Mouse (Mus musculus) olfactory bulb, adult 2 months (tissue): ENCODE data around the gene Hist1h2bc. TPM values are rescaled to one million over a fixed set of nuclear protein-coding genes. Genes with fewer than 3 reads are reported as not detected.
"Not testable (repeated sequence)": the region's sequence is repeated elsewhere in the genome, so short reads cannot be mapped to it uniquely, and the experiment has no call there.

Source experiments
- H3K27ac ChIP-seq: fragments of 200-500 bp; 2 replicates; pipeline ENCODE4 v1.5.1; 2012; ENCODE audit warnings: low read depth, low read length; ENCODE audit not compliant: insufficient read depth
- H3K4me1 ChIP-seq: fragments of 200-500 bp; 2 replicates; pipeline ENCODE4 v1.6.1; 2012; ENCODE audit warnings: low read length; ENCODE audit not compliant: control insufficient read depth, insufficient read depth
- H3K4me3 ChIP-seq: fragments of 200-500 bp; 2 replicates; pipeline ENCODE4 v1.5.1; 2012; ENCODE audit warnings: mild to moderate bottlenecking, low read depth, low read length, moderate library complexity; ENCODE audit not compliant: insufficient read depth
- CTCF ChIP-seq: fragments of 200-500 bp; IDR thresholded peaks from 2 replicates; pipeline ENCODE4 v1.5.1; 2012; ENCODE audit warnings: low read depth, mild to moderate bottlenecking, low read length, moderate library complexity; ENCODE audit not compliant: insufficient read depth
- POLR2A ChIP-seq: fragments of 200-500 bp; IDR thresholded peaks from 2 replicates; pipeline ENCODE4 v1.6.1; 2012; ENCODE audit warnings: mild to moderate bottlenecking, low read depth, low read length, moderate library complexity; ENCODE audit not compliant: insufficient read depth
- WGBS: fragments of 180-500 bp; shearing (Covaris S2); methylation state at CpG from one replicate; pipeline ENCODE4 v1.1.7; 2018; 5-methylcytosine and 5-hydroxymethylcytosine counted together
- polyA plus RNA-seq: library from polyadenylated mRNA; stranded (reverse); fragments of >200 nt; gene quantifications from 2 replicates; pipeline ENCODE4 v1.2.4, GENCODE M21; 2012; ENCODE audit warnings: low replicate concordance; ENCODE audit not compliant: missing spikeins, insufficient read depth, insufficient read length

Hist1h2bc gene
- polyA plus RNA-seq, 1 experiment: not detected

- Histone ChIP-seq H3K4me1 (peaks cover 5% of the 10 kb centered on the region; the same call in 1 of the 2 replicates), H3K4me3 (peak overlapping the region; percentile 73), H3K27ac (peak overlapping the region; percentile 47)
- WGBS: under 1% methylated on average over 30 of the region's 32 CpGs
- no peak for TF ChIP-seq POLR2A
- TF ChIP-seq CTCF: no peak
Observed at GRCm38 (mm10) chr13:23697491-23698299, 13.7 kb downstream of the Hist1h2bc start.

GRCm38 (mm10) chr13:23698300-23698693 lies 14.3 kb downstream of the Hist1h2bc start, which contains the start of gene Hist1h4c:
Gene Hist1h4c, minus strand, starts transcription at chr13:23698454.
- H3K4me3 ChIP-seq: peak within 1 kb of the TSS; percentile 73
- WGBS: under 1% methylated on average over 22 of the region's 22 CpGs
- peaks cover 5% of the 10 kb centered on the region; the same call in 1 of the 2 replicates for H3K4me1 ChIP-seq
- TF ChIP-seq POLR2A (peak; percentile 99), CTCF (no peak)
- H3K27ac ChIP-seq: peak within 1 kb of the TSS; percentile 47

- no peak overlapping the region for H3K27ac ChIP-seq
- no peak overlapping the region for H3K4me3 ChIP-seq
- 52% methylated on average over 6 of the region's 6 CpGs for WGBS
- TF ChIP-seq CTCF (no peak), POLR2A (no peak)
- H3K4me1 ChIP-seq: peaks cover 5% of the 10 kb centered on the region; the same call in 1 of the 2 replicates
Observed at GRCm38 (mm10) chr13:23698996-23699395, 15.0 kb downstream of the Hist1h2bc start.

- Histone ChIP-seq H3K4me3 (no peak overlapping the region), H3K27ac (no peak overlapping the region), H3K4me1 (peaks cover 5% of the 10 kb centered on the region; the same call in 1 of the 2 replicates)
- no peak for TF ChIP-seq CTCF
- no peak for TF ChIP-seq POLR2A
- WGBS: 59% methylated on average over 3 of the region's 3 CpGs
Observed at GRCm38 (mm10) chr13:23699767-23700166, 15.8 kb downstream of the Hist1h2bc start.

- Histone ChIP-seq H3K4me3 (no peak overlapping the region), H3K4me1 (peaks cover 3% of the 10 kb centered on the region; the same call in 1 of the 2 replicates), H3K27ac (no peak overlapping the region)
- whole genome bisulfite sequencing: 21% methylated on average over 8 of the region's 8 CpGs
- TF ChIP-seq CTCF: no peak
- TF ChIP-seq POLR2A: no peak
Observed at GRCm38 (mm10) chr13:23700786-23701520, 17.0 kb downstream of the Hist1h2bc start.

GRCm38 (mm10) chr13:23702220-23702619 lies 18.2 kb downstream of the Hist1h2bc start:
- WGBS: 83% methylated on average over 4 of the region's 4 CpGs
- H3K4me1 ChIP-seq: no peaks in the 10 kb centered on the region
- no peak for TF ChIP-seq POLR2A
- TF ChIP-seq CTCF: no peak
- no peak overlapping the region for H3K27ac ChIP-seq
- no peak overlapping the region for H3K4me3 ChIP-seq

GRCm38 (mm10) chr13:23702801-23703200 lies 18.8 kb downstream of the Hist1h2bc start:
- H3K4me3 ChIP-seq, H3K27ac ChIP-seq: not testable (repeated sequence)
- whole genome bisulfite sequencing: 85% methylated on average over 2 of the region's 2 CpGs

GRCm38 (mm10) chr13:23705751-23706356 lies 21.9 kb downstream of the Hist1h2bc start:
- H3K4me1 ChIP-seq: no peaks in the 10 kb centered on the region
- no peak for TF ChIP-seq POLR2A
- TF ChIP-seq CTCF: no peak
- WGBS: 93% methylated on average over 7 of the region's 7 CpGs

More at GRCm38 (mm10) chr13:23702801-23703200, 18.8 kb downstream of the Hist1h2bc start:
- H3K4me1 ChIP-seq: not testable (repeated sequence)

More at GRCm38 (mm10) chr13:23705751-23706356, 21.9 kb downstream of the Hist1h2bc start:
- H3K4me3 ChIP-seq: no peak overlapping the region
- no peak overlapping the region for H3K27ac ChIP-seq
